Mouse (Mus musculus) right cerebral cortex, postnatal 36 days (tissue): ENCODE results near the gene Fxyd6.

Source experiments
- DNase-seq, 2 experiments: peaks; one replicate each; pipeline ENCODE4 v3.0.0; 2022; ENCODE audit warnings: low spot score in 2 of 2, mixed read lengths in 1 of 2

The Fxyd6 gene

DNA sequence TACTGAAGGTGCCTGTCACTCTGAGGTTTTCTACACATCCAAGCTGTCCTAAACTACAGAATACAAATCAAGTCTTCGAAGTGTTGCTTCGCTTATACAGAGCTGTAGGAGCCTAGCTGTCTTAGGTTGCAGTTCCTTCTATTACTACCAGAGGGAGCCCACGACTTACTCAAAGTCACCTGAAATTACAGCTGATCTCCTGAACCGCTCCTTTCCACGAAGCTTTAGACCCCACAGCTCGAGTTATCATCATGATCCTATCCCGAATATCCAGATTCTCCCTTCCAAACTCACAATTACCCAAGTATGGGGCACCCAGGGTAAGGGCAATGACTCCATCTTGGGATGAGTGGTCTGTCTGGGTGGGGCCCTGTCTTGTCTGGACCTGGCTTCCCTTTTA, 41.8 kb downstream of the Fxyd6 start:
- no peak for DNase-seq

DNA sequence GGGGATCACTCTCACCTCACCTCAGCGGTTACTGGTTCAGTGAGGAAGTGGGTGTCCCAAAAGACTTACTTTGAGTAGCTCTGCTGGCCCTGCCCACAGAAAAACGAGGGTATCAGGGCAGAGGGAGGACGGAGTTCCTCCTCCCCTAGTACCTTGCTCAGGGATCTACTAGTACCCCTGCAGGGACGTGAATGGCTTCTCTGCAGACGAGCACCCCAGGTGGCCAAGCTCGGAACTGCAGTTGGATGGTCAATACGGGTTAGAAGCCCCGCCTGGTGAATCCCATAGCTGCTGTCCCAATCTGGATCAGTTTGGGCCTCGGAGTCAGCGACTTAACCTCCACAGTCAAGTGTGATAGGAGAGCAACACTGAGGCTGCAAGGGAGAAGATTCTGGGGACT, 42.3 kb downstream of the Fxyd6 start:
- peak; percentile 64 to 80 for DNase-seq

GRCm38 (mm10) chr9:45412700-45413477, 42.9 kb downstream of the Fxyd6 start:
- no peak for DNase-seq

GRCm38 (mm10) chr9:45413478-45414140, 43.6 kb downstream of the Fxyd6 start:
- no peak for DNase-seq

DNA sequence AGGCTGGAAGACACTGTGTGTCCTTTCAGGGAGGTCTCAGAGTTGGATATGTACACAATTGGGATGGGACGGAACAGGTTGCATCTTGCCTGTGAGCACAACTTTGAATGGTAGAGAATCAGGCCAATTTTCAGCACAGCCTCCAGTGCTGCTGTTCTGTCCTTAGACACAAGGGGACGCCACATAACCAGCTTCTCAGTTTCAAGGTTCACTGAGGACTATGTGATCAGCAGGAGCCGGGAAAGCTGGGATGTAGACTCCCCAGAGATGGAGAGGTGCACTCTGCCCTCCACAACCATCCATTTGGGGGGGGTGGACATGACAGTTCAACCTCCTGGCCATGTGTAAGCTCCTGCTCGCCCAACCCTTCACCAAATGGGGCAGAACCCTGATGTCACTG, 45.9 kb downstream of the Fxyd6 start:
- peak in 1 of 2 experiments; percentile 60 for DNase-seq

- DNase-seq, result no peak
Observed at GRCm38 (mm10) chr9:45417245-45417644, 47.3 kb downstream of the Fxyd6 start.

GRCm38 (mm10) chr9:45418252-45418651, 48.3 kb downstream of the Fxyd6 start:
- DNase-seq, result no peak

- no peak for DNase-seq
Observed at GRCm38 (mm10) chr9:45421209-45421608, 51.2 kb downstream of the Fxyd6 start.

DNA sequence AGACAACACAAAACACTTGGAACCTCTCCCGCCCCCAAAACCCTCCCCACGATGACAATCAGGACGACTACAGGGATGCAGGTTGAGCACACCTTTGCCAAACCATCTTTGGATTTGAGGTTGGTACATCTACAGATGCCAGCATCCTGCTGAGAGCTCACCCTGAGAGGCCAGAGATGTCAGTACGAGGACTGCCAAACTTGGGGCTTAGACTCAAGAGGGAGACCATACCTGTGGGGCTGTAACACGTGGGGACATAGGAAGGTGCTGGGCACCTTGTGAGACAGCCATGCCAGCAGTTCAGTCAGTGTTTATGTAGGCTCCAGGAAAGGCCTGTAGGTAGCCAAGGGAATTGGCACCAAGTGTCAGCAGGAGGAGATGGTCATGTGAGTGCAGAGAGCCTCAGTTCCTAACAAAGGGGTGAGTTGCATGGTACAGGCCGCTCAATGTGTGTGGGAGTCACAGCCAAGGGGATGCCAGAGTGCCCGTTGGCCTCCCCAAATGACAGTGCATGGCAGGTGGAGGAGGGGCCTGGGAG, 52.8 kb downstream of the Fxyd6 start:
- no peak for DNase-seq

- DNase-seq, result no peak
Observed at GRCm38 (mm10) chr9:45426456-45426855, 56.5 kb downstream of the Fxyd6 start, which contains the start of gene Dscaml1. Gene Dscaml1, plus strand, starts transcription at chr9:45426628.

GRCm38 (mm10) chr9:45429392-45429791, 59.4 kb downstream of the Fxyd6 start:
- no peak for DNase-seq

DNA sequence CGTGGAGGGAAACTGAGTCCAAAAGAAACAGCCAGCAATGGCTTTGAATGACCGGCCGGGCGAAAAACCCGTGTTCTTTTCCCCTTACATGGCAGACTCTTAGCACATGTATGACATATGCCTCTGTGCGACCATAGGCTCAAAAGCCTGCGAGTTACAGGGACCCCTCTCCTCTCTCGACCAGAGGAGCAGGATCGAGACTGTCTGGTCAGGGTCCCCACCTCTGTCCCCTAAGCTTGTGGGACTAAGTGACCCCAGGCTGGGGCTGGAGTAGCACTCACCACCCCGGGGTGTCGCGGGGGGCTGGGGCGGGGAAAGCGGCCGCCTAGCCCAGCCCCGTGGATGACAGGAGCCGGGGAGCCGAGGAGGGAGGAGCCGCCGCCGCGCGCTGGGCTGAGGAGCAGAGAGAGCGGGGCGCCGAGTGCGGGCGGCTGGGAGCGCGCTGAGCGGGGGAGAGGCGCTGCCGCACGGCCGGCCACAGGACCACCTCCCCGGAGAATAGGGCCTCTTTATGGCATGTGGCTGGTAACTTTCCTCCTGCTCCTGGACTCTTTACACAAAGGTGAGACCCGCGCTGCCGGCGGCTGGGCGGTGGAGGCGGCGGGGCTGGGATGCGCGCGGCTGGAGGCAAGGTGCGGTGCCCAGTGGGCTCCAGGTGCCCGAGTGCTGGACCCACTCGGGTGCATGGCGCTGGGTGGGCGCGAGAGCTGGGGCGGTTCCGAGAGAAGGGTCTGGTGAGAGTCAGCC, 60.1 kb downstream of the Fxyd6 start:
- DNase-seq, result no peak

DNA sequence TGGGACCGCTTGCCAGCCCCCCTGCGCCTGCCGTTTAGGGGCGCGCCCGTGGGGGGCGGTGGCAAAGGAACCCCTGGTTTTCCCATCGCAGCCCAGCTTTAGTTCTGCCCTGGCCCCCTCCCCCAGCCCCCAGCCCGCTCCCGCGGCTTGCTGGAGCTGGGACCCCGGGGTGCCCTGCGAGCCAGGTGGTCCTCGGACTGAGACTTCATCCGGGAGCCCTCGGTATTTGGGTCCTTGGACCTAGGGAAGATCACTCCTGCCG, 60.6 kb downstream of the Fxyd6 start:
- no peak for DNase-seq

DNA sequence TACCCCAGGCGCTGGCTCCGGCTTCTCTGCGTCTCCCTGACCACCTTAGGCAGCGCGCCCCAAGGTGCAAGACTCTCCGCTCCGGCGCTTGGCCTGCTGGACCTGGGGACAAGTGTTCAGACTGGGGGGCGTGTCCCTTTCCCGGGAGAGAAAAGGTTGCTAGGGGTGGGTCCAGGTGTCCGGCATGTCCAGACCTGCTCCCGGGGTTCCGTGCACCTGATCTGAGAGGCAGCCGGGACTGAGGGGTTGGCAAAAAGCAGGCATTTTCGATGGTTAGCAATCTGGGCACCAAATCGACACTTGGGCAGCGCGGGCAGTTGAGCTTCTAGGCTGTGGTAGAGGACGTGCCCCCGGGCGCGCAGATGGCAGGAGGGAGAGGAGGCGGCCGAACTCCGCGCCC, 61.2 kb downstream of the Fxyd6 start:
- no peak for DNase-seq

GRCm38 (mm10) chr9:45432639-45433038, 62.7 kb downstream of the Fxyd6 start:
- peak in 1 of 2 experiments; percentile 64 for DNase-seq

GRCm38 (mm10) chr9:45433119-45433518, 63.1 kb downstream of the Fxyd6 start:
- DNase-seq, result no peak

- DNase-seq, result no peak
Observed at GRCm38 (mm10) chr9:45434171-45434570, 64.2 kb downstream of the Fxyd6 start.

GRCm38 (mm10) chr9:45439025-45439424, 69.0 kb downstream of the Fxyd6 start:
- no peak for DNase-seq

DNA sequence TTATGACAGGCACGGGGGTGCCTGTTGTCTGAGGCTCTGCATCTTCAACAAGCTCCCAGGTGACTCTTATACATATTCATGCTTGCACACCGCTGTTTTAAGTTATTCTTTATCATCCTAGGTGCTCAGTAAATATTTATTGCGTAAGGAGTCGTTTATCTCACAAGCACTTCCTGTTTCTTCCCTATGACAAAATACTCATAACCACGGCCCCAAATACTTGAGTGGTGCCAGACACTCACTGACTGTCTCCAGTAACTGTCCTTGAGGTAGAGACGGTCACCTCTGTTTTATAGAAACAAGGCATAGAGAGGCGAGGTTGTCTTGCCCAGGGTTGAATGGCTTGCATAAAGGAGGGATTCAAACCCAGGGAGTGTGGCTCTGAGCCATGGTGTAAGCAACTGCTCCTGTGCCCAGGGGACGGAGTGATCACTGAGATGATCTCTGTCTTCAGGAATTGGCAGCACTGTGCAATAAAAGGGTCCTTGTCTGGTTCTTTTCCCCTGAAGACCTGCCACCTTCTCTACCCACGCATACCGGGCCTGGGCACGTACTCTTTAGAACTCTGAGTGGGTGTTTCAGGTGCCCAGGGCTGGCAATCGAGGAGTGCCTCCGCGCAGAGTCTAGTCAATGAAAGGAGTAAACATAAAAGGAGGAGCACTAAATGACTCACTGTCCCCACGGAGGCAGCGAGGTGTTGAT, 70.2 kb downstream of the Fxyd6 start:
- no peak for DNase-seq

- DNase-seq, result no peak
Observed at GRCm38 (mm10) chr9:45444251-45444798, 74.3 kb downstream of the Fxyd6 start.
